Mouse (Mus musculus) hindbrain, embryonic 12.5 days (tissue): ENCODE measurements at regions not wholly inside any gene's neighbourhood (a gene's known extent, or its start where the extent isn't known, plus 50 kb on each side); places are given as distances from the start of the nearest gene placed in this dataset.

Source experiments
- ATAC-seq: fragments of 200-750 bp; cut with Nextera tagmentation; 2 replicates; pipeline ENCODE4 v1.8.0; 2017; ENCODE audit warnings: moderate TSS enrichment; ENCODE audit not compliant: low FRiP score
- H3K27ac ChIP-seq: fragments of 300-500 bp; sonication (generic); 2 replicates; pipeline ENCODE4 v1.5.1; 2016; ENCODE audit warnings: mild to moderate bottlenecking
- H3K27me3 ChIP-seq: fragments of 300-500 bp; sonication (generic); 2 replicates; pipeline ENCODE4 v1.6.1; 2016; ENCODE audit warnings: mild to moderate bottlenecking
- H3K36me3 ChIP-seq: fragments of 300-500 bp; sonication (generic); 2 replicates; pipeline ENCODE4 v1.6.1; 2016; ENCODE audit warnings: mild to moderate bottlenecking
- H3K4me1 ChIP-seq: fragments of 300-500 bp; sonication (generic); 2 replicates; pipeline ENCODE4 v1.6.1; 2016
- H3K4me2 ChIP-seq: fragments of 300-500 bp; sonication (generic); replicated peaks from 2 replicates; pipeline ENCODE4 v1.6.1; 2016; ENCODE audit warnings: mild to moderate bottlenecking
- H3K4me3 ChIP-seq: fragments of 300-500 bp; sonication (generic); 2 replicates; pipeline ENCODE4 v1.5.1; 2016; ENCODE audit warnings: mild to moderate bottlenecking
- H3K9ac ChIP-seq: fragments of 300-500 bp; sonication (generic); 2 replicates; pipeline ENCODE4 v1.6.1; 2016; ENCODE audit warnings: mild to moderate bottlenecking, moderate library complexity
- H3K9me3 ChIP-seq: fragments of 300-500 bp; sonication (generic); replicated peaks from 2 replicates; pipeline ENCODE4 v1.6.1; 2016; ENCODE audit warnings: mild to moderate bottlenecking
- WGBS: fragments of 180-500 bp; shearing (Covaris S2); methylation state at CpG from one replicate; pipeline ENCODE4 v1.1.7; 2016; 5-methylcytosine and 5-hydroxymethylcytosine counted together

DNA sequence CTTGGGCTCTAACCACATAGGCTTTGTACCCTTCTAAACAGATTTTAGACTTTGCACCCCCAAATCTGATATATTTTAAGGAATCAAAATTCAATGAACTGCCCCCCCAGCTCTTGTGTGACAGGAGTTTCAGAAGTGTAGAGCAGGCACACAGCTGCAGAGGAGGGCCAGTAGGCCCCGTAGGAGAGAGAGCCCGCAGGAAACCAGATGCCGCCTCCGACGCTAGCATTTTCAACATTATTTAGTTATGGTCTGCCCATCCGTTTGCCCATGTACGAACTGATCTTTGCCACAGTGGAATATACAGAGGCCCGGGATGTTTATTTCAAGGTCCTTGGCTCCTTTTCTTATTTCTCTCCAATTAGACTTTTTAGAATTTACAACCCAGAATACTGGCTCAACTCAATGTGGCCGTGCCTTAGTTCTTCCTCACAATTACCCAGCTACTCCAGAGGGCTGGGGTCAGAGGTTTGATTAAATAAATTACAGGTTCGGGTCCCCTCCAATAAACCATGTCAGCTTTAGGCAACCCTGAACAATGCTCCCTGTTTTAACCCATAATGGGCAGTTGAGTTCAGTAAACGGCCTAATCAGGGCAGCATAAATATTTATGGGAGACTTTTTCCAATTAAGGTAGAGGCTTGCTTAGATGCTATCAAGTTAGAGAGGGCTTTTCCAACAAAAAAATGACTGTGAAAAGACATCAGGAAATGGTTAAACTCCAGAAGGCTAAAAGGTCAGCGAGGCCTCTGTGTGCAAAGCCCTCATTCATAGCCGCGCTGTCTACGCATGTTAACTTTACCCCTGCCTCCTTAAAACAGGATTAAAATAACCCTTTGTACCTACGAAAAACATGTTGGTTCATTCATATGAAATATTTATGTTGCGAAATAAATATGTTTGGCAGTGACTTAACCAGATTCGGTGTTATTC lies 308.2 kb upstream of the Prickle1 start:
- H3K9ac ChIP-seq, result no peak overlapping the region
- 47% methylated on average over 18 of the region's 18 CpGs for WGBS
- H3K4me1 ChIP-seq, result peaks cover 16% of the 10 kb centered on the region
- no peaks in the 10 kb centered on the region for H3K36me3 ChIP-seq
- no peaks in the 10 kb centered on the region for H3K9me3 ChIP-seq
- H3K27ac ChIP-seq, result peak overlapping the region; percentile 14; the same call in 1 of the 2 replicates
- H3K4me2 ChIP-seq, result no peak overlapping the region
- ATAC-seq, result no peak
- H3K4me3 ChIP-seq, result no peak overlapping the region
- no peaks in the 10 kb centered on the region for H3K27me3 ChIP-seq

DNA sequence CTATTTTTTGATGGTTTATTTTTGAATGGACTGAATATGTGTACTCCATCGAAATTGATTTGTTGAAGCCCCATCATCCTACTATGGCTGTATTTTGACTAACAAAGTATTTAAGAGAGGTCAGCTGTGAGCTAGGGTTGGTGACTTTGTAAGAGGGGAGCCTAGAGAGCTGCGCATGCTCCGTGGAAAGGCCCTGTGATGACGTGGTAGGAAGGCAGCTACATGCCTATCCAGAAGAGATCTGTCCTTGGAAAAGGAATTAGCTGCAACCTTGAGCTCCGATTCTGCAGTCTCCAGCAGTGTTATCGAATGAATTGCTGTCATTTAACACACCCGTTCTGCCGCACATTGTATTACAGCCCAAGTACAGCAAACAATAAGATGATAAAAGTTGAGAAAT lies 287.1 kb upstream of the Prickle1 start:
- Histone ChIP-seq H3K27me3 (no peaks in the 10 kb centered on the region), H3K4me3 (no peak overlapping the region), H3K36me3 (no peaks in the 10 kb centered on the region), H3K4me2 (no peak overlapping the region), H3K4me1 (no peaks in the 10 kb centered on the region), H3K9me3 (no peaks in the 10 kb centered on the region), H3K9ac (no peak overlapping the region), H3K27ac (no peak overlapping the region)
- no peak for ATAC-seq
- 91% methylated on average over 8 of the region's 8 CpGs for WGBS

DNA sequence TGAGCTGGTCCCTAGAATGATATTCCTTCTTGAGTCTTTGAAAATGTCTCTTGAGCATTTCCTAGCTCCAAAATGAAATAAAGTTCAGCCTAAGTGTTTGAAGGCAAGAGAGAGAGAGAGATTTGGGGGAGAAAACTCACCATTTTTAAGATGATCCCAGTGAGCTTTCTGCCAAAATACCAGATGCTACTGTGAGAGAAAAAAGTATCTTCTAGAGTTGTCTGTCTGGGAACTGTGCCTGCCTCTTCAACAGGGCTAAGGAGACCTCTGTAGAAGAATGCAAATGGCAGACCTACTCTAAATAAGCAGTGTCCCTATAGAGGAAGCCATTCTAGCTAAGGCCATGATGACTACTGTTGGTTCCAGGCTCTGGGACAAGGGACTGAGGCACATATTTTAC lies 285.6 kb upstream of the Prickle1 start:
- Histone ChIP-seq H3K27ac (no peak overlapping the region), H3K4me2 (no peak overlapping the region), H3K9ac (no peak overlapping the region), H3K36me3 (no peaks in the 10 kb centered on the region), H3K4me1 (no peaks in the 10 kb centered on the region), H3K27me3 (no peaks in the 10 kb centered on the region), H3K4me3 (no peak overlapping the region), H3K9me3 (no peaks in the 10 kb centered on the region)
- no peak for ATAC-seq

DNA sequence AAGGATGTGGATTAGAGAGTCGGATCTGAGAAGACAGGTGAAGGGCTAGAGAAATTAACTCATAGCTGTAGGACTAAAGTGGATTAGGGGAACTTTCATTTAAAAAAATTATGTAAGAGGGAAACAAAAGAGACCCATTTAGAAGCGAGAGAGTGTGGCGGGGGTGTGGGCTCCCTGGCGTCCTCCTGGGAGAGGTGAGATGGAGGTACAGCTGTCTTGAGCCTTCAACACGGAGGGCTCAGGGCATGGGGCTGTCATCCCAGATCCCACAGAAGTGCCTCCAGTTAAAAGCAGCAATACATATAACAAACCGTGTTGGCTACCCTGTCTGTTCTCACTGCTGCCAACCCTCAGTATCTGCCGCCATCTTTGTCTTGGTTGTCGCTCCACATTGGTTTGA lies 284.6 kb upstream of the Prickle1 start:
- 89% methylated on average over 8 of the region's 8 CpGs for WGBS
- Histone ChIP-seq H3K4me2 (no peak overlapping the region), H3K4me1 (no peaks in the 10 kb centered on the region), H3K4me3 (no peak overlapping the region), H3K9ac (no peak overlapping the region), H3K27ac (no peak overlapping the region), H3K27me3 (no peaks in the 10 kb centered on the region), H3K36me3 (no peaks in the 10 kb centered on the region), H3K9me3 (no peaks in the 10 kb centered on the region)
- ATAC-seq, result no peak

DNA sequence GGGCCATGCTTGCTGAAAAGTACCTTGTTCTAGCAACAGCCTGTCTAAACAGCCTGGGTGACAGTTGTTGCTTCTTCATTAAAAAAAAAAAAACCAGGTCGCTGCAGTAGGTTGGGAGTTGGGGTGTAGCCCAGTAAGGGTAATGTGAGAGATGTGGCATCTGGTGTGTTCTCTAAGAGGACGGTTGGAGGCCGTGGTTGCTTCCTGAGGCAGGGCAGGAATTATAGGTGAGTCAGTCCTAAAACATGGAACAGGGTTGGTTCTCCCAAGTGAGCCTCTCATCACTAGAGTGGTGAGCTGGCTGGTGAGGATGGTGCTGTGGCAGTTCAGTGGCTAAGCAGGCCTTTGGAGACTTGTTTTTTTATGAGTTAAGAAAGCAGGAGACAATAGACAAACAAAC lies 283.3 kb upstream of the Prickle1 start:
- no peaks in the 10 kb centered on the region for H3K27me3 ChIP-seq
- H3K4me3 ChIP-seq, result no peak overlapping the region
- H3K27ac ChIP-seq, result no peak overlapping the region
- no peak overlapping the region for H3K4me2 ChIP-seq
- ATAC-seq, result no peak
- no peaks in the 10 kb centered on the region for H3K36me3 ChIP-seq
- 81% methylated on average over 3 of the region's 3 CpGs for WGBS
- H3K9ac ChIP-seq, result no peak overlapping the region
- H3K9me3 ChIP-seq, result no peaks in the 10 kb centered on the region
- no peaks in the 10 kb centered on the region for H3K4me1 ChIP-seq

DNA sequence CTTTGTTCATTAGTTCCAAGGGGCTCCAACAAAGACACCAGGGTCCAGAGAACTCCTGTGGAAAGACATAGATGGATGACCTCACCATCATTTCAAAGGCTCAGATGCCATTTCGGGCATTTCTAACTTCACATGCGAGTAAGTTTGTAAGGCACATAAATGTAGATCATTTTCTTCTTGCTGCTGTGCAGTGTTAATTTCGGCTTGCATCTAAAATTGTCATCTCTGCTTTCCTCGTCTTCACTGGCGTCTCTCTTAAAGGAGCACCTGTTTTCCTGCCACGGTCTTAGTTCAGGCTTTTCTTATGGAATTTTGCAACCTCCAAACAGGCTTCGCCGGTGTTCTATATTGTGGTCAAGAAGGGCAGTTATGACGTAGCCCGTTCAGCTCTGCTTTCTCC lies 280.6 kb upstream of the Prickle1 start:
- Histone ChIP-seq H3K4me1 (no peaks in the 10 kb centered on the region), H3K9me3 (no peaks in the 10 kb centered on the region), H3K4me2 (no peak overlapping the region), H3K36me3 (no peaks in the 10 kb centered on the region), H3K9ac (no peak overlapping the region), H3K27ac (no peak overlapping the region), H3K4me3 (no peak overlapping the region), H3K27me3 (no peaks in the 10 kb centered on the region)
- no peak for ATAC-seq
- WGBS, result 81% methylated on average over 10 of the region's 10 CpGs

DNA sequence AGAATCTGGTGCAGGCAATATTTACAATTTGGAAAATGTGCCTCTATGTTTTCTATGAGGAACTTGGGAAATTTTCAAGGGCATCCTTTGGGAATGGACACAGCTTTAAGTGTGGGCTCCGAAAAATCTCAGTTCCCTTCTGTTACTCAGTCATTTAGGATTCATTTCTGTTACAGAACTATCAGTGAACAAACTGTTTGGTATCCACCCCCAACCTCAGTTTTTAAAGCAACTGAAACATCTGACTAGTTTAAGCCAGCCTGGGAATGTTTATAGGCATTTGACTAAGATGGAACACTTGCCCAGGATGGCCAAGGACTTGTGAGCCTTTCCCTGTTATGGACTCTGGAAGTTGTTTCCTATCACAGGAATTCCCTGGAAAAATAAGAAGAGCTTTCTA lies 280.0 kb upstream of the Prickle1 start:
- no peak for ATAC-seq
- H3K4me1 ChIP-seq, result no peaks in the 10 kb centered on the region
- H3K9ac ChIP-seq, result no peak overlapping the region
- no peaks in the 10 kb centered on the region for H3K36me3 ChIP-seq
- WGBS, result 95% methylated on average over 1 of the region's 1 CpGs
- no peak overlapping the region for H3K4me2 ChIP-seq
- no peaks in the 10 kb centered on the region for H3K9me3 ChIP-seq
- H3K27ac ChIP-seq, result no peak overlapping the region
- H3K27me3 ChIP-seq, result no peaks in the 10 kb centered on the region
- H3K4me3 ChIP-seq, result no peak overlapping the region

DNA sequence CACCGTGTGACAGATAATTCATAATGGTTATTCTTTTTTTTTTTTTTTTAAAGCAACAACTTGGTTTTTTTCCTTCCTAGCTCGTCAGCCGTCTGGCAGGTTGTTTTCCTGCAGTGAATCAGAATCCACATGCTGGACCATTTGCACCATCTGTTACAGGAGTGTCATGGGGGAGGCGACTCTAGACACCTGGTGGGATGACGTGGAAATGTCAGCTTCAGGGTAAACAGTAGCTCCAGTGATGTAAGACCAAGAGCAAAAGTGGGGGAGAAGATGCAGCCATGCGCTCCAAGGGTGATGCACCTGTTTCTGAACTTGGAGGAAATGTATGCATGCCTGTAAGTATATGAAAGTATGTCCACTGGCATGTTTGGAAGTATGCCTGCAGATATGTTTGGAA lies 278.5 kb upstream of the Prickle1 start:
- H3K4me1 ChIP-seq, result no peaks in the 10 kb centered on the region
- H3K9me3 ChIP-seq, result no peaks in the 10 kb centered on the region
- H3K27ac ChIP-seq, result no peak overlapping the region
- H3K9ac ChIP-seq, result no peak overlapping the region
- no peak overlapping the region for H3K4me2 ChIP-seq
- H3K4me3 ChIP-seq, result no peak overlapping the region
- no peaks in the 10 kb centered on the region for H3K36me3 ChIP-seq
- no peaks in the 10 kb centered on the region for H3K27me3 ChIP-seq
- ATAC-seq, result no peak
- 75% methylated on average over 6 of the region's 6 CpGs for WGBS

DNA sequence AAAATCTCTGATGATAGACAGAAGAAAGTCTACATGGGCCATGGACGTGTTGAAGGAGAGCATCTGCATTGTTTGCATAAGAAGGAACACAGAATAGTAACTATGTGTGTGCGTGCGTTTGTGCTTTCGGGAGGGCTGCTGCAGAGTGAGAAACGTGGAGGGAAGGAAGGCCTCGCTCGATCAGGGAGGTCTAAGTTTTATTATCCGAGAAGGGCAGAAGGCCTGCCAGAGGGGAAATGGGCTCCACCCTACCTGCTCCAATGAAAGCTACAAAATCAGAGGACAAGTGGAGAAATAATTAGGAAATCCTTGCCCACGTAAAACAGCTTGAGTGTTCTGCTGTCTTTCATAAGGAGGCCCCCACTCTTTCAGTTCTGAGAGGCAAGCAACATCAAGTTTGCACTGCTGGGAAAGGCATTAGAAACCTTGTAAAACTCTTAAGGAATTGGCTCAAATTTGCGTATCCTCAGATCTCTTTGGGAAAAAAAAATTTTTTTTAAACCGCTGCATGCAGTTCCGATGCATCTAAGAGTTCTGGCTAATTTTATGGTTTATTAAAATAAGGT lies 261.7 kb upstream of the Prickle1 start:
- no peak overlapping the region for H3K27ac ChIP-seq
- H3K9me3 ChIP-seq, result no peaks in the 10 kb centered on the region
- H3K27me3 ChIP-seq, result no peaks in the 10 kb centered on the region
- no peak overlapping the region for H3K9ac ChIP-seq
- no peaks in the 10 kb centered on the region for H3K4me1 ChIP-seq
- H3K4me2 ChIP-seq, result no peak overlapping the region
- WGBS, result 85% methylated on average over 12 of the region's 12 CpGs
- H3K36me3 ChIP-seq, result no peaks in the 10 kb centered on the region
- H3K4me3 ChIP-seq, result no peak overlapping the region
- ATAC-seq, result no peak

DNA sequence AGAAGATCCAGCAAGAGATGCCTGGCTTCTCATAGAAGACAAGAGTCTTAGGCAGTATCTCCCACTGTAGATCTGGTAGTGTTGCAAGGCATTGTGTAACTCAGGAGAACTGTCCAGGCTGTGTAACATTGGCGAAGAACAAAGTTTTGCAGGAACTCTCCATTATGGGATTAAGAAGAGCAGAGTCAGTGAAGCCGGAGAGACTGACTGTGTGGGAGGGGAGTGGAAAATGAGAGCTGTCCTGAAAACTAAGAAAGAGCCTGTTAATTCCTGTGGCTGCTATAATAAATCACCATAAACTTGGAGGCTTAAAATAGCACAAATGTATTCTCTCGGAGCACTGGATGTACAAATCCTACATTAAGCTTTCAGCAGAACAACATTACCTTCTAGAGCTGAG lies 257.5 kb upstream of the Prickle1 start:
- Histone ChIP-seq H3K9me3 (no peaks in the 10 kb centered on the region), H3K4me2 (no peak overlapping the region), H3K9ac (no peak overlapping the region), H3K27me3 (no peaks in the 10 kb centered on the region), H3K27ac (no peak overlapping the region), H3K4me3 (no peak overlapping the region), H3K4me1 (no peaks in the 10 kb centered on the region), H3K36me3 (no peaks in the 10 kb centered on the region)
- no peak for ATAC-seq
- WGBS, result 86% methylated on average over 3 of the region's 3 CpGs

DNA sequence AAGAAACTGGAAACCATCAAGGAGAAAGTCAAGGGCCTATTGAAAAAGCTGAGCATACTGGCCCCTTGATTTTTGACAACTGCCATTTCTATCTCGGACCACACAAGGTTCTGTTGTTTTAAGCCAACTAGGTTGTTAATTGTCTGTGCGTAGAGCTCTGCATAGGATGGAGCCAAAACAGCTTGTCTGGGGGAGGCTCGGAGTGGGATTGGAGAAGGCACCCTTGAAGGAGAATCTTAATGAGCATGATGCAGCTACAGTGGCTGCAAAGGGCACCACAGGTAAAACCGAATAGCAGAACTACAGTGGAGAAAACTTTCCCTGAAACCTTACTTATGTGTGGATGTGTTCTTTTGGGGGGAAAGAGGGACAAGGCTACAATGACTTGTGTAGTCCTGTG lies 256.4 kb upstream of the Prickle1 start:
- Histone ChIP-seq H3K27ac (no peak overlapping the region), H3K9ac (no peak overlapping the region), H3K36me3 (no peaks in the 10 kb centered on the region), H3K4me1 (no peaks in the 10 kb centered on the region), H3K9me3 (no peaks in the 10 kb centered on the region), H3K27me3 (no peaks in the 10 kb centered on the region), H3K4me2 (no peak overlapping the region), H3K4me3 (no peak overlapping the region)
- no peak for ATAC-seq
- WGBS, result 87% methylated on average over 4 of the region's 4 CpGs

DNA sequence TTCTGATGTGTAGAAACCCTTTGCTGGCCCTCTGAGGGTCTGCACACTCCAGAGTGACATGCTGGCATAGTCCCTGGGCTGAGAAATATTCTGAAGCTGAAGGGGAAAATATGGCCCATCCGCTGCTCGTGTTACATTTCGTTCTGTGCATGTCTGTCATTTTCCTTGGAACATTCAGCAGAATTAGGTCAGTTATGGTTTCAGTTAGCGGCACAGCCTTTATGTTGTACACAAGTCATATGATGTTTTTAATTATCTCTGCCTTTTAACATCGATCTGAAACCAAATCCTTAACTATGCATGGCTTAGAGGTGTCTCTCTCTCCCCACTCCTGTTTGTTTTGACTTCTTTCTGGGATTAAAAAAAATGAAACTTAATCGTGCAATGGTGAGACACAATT lies 254.7 kb upstream of the Prickle1 start:
- Histone ChIP-seq H3K4me2 (no peak overlapping the region), H3K36me3 (no peaks in the 10 kb centered on the region), H3K4me3 (no peak overlapping the region), H3K9me3 (no peaks in the 10 kb centered on the region), H3K27ac (no peak overlapping the region), H3K9ac (no peak overlapping the region), H3K4me1 (no peaks in the 10 kb centered on the region), H3K27me3 (no peaks in the 10 kb centered on the region)
- WGBS, result 76% methylated on average over 6 of the region's 6 CpGs
- no peak for ATAC-seq

DNA sequence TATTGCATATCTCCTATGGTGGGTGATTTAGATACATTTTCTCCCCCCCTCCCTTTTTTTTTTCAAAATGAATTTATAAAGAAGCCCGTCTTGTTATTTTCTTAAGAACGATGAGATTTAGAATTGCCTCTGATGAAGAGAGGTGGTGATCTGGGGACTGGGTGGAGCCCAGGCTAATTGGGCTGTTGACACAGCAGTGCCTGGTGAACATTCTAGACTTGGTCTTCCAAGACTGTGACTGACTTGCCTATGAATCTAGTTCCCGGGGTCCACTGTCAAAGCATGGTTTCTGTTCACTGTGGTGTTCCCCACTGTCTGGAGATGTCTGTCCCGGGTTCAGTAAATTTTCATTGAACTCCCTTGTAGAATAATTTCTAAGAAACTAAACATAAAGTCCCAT lies 253.1 kb upstream of the Prickle1 start:
- WGBS, result 95% methylated on average over 4 of the region's 4 CpGs

More for the DNA sequence above, 253.1 kb upstream of the Prickle1 start:
- H3K27me3 ChIP-seq, result no peaks in the 10 kb centered on the region
- H3K4me3 ChIP-seq, result no peak overlapping the region
- H3K4me1 ChIP-seq, result no peaks in the 10 kb centered on the region
- no peak overlapping the region for H3K9ac ChIP-seq
- H3K9me3 ChIP-seq, result no peaks in the 10 kb centered on the region
- no peaks in the 10 kb centered on the region for H3K36me3 ChIP-seq
- ATAC-seq, result no peak
- no peak overlapping the region for H3K27ac ChIP-seq
- no peak overlapping the region for H3K4me2 ChIP-seq
